Mouse (Mus musculus) brain, embryonic 14.5 days (tissue): ENCODE data around the gene Sgsm2. TPM values are rescaled to one million over a fixed set of nuclear protein-coding genes. Genes with fewer than 3 reads are reported as not detected.

Source experiments
- DNase-seq: peaks from one replicate; pipeline ENCODE4 v3.0.0-alpha.2; 2011; ENCODE audit warnings: low read depth
- CTCF ChIP-seq: fragments of 200-500 bp; IDR thresholded peaks from 2 replicates; pipeline ENCODE4 v1.5.1; 2012; ENCODE audit warnings: inconsistent platforms, mild to moderate bottlenecking, moderate library complexity, borderline replicate concordance; ENCODE audit not compliant: insufficient read depth, insufficient read length; ENCODE audit errors: extremely low read depth
- POLR2A ChIP-seq: fragments of 200-500 bp; IDR thresholded peaks from 2 replicates; pipeline ENCODE4 v1.6.1; 2012; ENCODE audit warnings: mild to moderate bottlenecking, inconsistent platforms, borderline replicate concordance; ENCODE audit not compliant: poor library complexity, insufficient read depth, insufficient read length, severe bottlenecking; ENCODE audit errors: extremely low read depth
- polyA plus RNA-seq: library from polyadenylated mRNA; depleted of rRNA; stranded (reverse); fragments of >200 nt; gene quantifications from 2 replicates; pipeline ENCODE4 v1.2.3, GENCODE M21; 2012

The Sgsm2 gene
- polyA plus RNA-seq, 1 experiment: 63.2 TPM

DNA sequence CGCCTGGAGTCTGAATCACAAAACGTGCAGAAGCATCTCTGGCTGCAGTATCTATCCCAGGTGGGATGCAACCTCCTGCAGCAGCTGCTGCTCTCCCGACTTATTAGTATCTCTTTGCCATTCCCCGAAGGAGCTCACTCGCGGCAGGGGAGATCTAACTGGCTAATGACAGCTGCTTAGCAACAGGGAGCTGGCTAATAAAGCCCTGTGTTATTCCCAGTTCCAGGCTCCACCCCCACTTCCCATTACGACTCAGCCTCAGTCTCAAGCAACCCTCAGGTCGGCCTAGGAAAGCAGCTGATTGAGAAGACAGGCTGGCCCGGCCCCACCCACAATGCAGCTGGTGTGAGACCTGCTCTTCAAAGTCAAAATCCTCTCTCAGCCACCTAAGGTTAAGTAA lies 20.1 kb downstream of the Sgsm2 start:
- peak; percentile 94 for DNase-seq
- TF ChIP-seq CTCF: no peak
- TF ChIP-seq POLR2A: no peak

GRCm38 (mm10) chr11:74874630-74875029 lies 22.2 kb downstream of the Sgsm2 start:
- no peak for DNase-seq
- TF ChIP-seq POLR2A (no peak), CTCF (no peak)

DNA sequence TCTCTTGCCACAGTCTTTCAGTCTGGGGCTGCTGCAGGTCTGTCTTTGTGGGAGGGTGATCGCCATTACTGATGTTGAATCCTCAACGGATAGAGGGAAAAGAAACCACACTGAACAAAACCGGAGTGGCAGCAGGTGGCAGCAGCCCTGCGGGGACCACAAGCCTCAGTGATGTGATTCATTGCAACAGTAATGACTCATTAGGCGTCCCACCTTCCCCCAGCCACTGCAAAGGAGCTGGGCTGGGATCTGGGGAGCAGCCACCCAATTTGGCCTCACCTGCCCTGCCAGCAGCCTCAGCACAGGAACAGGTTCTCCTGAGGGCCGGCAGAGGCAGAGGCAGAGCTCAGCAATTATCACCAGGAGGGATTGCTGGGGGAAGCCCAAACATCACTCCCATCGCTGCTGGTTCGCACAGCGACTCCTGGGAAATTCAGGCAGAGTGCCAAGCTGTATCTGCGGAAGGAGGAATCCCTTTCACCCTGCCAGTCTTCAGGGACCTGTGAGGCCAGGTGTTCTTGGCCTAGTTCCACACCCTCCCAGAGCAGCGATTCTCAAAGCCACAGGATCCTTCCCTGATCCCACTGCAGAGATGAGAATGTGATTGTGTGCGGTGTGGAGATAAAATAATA lies 25.8 kb downstream of the Sgsm2 start:
- no peak for TF ChIP-seq POLR2A
- no peak for TF ChIP-seq CTCF
- DNase-seq: peak; percentile 74

DNA sequence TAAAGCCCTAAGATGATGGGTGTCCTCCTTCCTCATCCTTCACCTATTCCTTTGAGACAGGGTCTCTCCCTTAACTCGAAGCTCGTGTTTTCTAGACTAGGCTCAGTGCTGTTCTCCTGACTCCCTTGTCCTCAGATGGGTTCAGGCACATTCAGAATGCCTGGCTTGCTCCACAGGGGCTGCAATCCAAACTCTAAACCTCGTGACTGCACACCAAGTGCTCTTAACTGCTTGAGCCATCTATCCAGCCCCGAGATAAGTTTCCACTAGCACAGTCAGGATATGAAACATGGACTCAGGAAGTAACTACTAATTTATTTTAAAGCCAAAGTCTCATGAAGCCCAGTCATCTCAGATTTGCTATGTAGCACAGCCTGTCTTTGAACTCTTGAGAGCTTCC lies 26.3 kb downstream of the Sgsm2 start:
- TF ChIP-seq CTCF (no peak), POLR2A (no peak)
- no peak for DNase-seq

- peak; percentile 50 for DNase-seq
- TF ChIP-seq CTCF (no peak), POLR2A (no peak)
Measured at GRCm38 (mm10) chr11:74869603-74870002, 27.3 kb downstream of the Sgsm2 start.

GRCm38 (mm10) chr11:74868046-74868760 lies 28.7 kb downstream of the Sgsm2 start:
- no peak for DNase-seq
- no peak for TF ChIP-seq CTCF
- TF ChIP-seq POLR2A: no peak

- no peak for DNase-seq
- no peak for TF ChIP-seq POLR2A
- TF ChIP-seq CTCF: no peak
Measured at GRCm38 (mm10) chr11:74867181-74867580, 29.7 kb downstream of the Sgsm2 start.

DNA sequence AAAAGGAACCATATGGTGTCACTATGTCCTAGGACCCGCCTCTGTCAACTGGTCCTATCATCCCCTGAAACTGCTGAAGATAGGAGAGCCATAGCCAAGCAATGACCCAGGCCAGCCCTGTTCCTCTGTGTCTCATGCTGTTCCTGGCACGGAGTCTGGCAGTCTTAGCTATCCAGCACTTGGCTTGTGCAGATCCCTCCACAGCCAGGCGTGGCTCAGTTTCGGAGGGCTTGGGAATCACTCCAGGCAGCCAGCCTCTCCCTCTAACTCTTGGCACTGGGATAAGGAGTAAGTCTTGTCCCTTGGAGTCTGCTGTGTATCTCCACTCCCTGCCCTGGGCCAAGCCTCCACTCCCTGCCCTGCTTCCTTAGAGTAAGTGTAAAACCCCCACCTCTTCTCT lies 30.2 kb downstream of the Sgsm2 start:
- no peak for TF ChIP-seq CTCF
- DNase-seq: peak; percentile 56

- no peak for DNase-seq
- TF ChIP-seq POLR2A (no peak), CTCF (no peak)
Measured at GRCm38 (mm10) chr11:74865252-74865651, 31.6 kb downstream of the Sgsm2 start.

DNA sequence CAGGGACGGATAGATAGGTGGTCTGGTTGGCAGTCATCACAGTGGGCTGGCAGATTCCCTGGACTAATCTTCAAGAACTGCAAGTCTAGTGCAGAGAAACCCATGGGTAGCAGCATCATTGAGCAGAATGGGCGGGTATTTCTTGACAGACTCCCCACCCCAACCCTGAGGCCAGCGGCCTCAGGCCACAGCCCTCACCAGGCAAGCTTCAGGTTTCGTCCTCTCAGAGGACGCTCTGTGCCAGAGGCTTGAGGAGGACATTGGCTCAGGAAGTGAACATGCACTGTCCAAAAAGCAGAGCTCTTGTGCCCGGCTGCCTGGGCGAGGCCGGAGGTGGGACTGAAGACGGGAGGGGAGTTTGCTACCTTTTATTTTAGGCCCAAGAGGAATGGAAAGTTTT lies 32.4 kb downstream of the Sgsm2 start:
- no peak for TF ChIP-seq POLR2A
- TF ChIP-seq CTCF: no peak
- DNase-seq: no peak

DNA sequence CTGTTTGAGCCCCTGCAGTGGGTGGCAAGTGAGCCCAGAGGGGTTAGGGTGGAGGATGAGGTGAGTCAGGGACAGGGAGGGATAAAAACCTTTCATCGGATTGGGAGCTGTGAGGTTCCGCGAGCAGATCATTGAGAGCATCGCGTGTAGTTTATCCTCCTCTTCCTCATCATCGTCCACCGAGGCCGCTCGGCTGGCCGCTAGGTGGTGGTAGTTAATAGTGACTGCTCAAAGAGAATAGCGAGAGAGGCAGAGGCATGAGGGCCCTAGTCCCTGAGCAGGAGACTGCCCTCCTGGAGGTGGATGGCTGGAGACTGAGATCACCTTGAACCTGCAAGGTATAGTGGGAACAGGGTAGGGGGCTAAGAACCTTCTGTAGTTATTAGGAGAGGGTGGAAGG lies 33.4 kb downstream of the Sgsm2 start:
- peak; percentile 66 for TF ChIP-seq CTCF
- no peak for TF ChIP-seq POLR2A
- peak; percentile 40 for DNase-seq

DNA sequence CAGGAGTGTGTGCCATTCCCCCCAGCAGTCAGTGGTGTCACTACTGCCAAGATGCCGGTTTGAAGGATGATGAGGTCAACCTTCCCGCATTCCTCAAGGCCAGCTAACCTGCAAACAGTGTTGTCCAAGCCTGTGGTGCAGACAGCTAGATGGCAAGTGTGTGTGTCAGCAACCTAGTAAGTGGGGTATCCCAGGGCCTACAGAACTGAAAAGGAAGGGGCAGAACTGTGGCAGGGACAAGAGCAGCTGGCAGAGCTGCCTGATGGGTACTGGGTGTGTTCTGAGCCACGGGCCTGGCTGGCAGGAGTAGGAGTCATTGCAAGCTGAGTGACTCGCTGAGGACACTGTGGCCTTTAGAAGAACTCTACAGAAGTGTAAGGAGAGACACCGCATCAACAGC lies 34.7 kb downstream of the Sgsm2 start:
- no peak for TF ChIP-seq CTCF
- TF ChIP-seq POLR2A: no peak
- no peak for DNase-seq
